Mouse (Mus musculus): ENCODE data around the gene Ndufs2. TPM values are rescaled to one million over a fixed set of nuclear protein-coding genes. Genes with fewer than 3 reads are reported as not detected.

The Ndufs2 gene
- polyA plus RNA-seq, 1 experiment from 2014 or later, result 264 TPM

DNA sequence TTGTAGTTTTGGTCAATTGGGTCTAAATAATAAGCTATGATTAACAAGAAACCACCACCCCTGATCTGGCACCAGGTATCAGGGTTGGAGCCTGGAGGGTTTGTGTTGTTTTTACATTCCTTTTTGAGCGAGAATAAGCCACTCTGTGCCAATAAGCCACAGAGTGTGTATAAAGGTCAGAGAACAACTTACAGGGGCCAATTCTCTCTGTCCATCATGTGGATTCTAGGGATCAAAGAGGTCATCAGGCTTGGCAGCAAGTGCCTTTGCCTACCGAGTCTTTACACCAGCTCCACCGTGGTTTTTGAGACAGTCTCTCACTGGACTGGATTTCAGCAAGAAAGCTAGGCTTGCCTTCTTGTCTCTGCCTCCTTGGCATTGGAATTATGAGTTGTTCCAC lies 38.3 kb downstream of the Ndufs2 start:
- Histone ChIP-seq H3K4me3 (ENCODE audit: low read depth, low read length) (no peak overlapping the region), H3K4me2 (ENCODE audit: low read depth, severe bottlenecking) (no peak overlapping the region), H3K27ac (replicated peaks; ENCODE audit: low read depth, low read length) (no peak overlapping the region), H3K27me3 (ENCODE audit: control insufficient read depth, insufficient read depth, low read length) (no peaks in the 10 kb centered on the region), H3K4me1 (ENCODE audit: control insufficient read depth, insufficient read depth, low read length) (no peaks in the 10 kb centered on the region), H3K36me3 (ENCODE audit: control insufficient read depth, insufficient read depth, low read length) (no peaks in the 10 kb centered on the region), H3K9ac (ENCODE audit: low read length) (no peak overlapping the region), H3K9me3 (ENCODE audit: control insufficient read depth, low read length) (no peaks in the 10 kb centered on the region)
- ATAC-seq (ENCODE audit: insufficient number of reproducible peaks, low FRiP score, low TSS enrichment, low read depth) (no peak), DNase-seq (ENCODE audit: low spot score) (no peak)
- 70% methylated on average over 3 of the region's 3 CpGs for WGBS

DNA sequence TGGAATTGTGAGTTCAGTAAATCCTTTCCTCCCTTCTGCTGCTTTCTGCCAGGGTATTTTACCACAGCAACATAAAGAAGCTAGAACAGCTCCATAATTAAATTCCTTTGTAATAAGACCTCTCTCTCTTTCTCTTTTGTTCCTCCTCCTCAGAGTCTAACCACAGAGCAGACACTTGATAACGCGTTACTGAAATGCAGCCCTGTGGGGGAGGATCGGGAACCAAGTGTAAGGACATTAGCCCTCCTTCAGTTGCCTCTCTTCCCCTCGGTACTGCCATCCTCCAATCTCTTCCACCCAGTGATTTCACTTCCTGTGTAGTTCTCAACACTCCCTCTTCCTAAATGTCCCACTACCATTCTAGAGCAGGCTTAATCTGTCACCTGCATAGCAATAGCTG lies 41.8 kb downstream of the Ndufs2 start:
- no peaks in the 10 kb centered on the region for H3K4me1 ChIP-seq (ENCODE audit: control insufficient read depth, insufficient read depth, low read length)
- WGBS, result 26% methylated on average over 4 of the region's 4 CpGs
- no peak overlapping the region for H3K9ac ChIP-seq (ENCODE audit: low read length)
- H3K4me2 ChIP-seq (ENCODE audit: low read depth, severe bottlenecking), result no peak overlapping the region
- ATAC-seq (ENCODE audit: insufficient number of reproducible peaks, low FRiP score, low TSS enrichment, low read depth) (no peak), DNase-seq (ENCODE audit: low spot score) (no peak)
- H3K36me3 ChIP-seq (ENCODE audit: control insufficient read depth, insufficient read depth, low read length), result no peaks in the 10 kb centered on the region
- H3K27me3 ChIP-seq (ENCODE audit: control insufficient read depth, insufficient read depth, low read length), result no peaks in the 10 kb centered on the region
- no peak overlapping the region for H3K4me3 ChIP-seq (ENCODE audit: low read depth, low read length)
- no peak overlapping the region for H3K27ac ChIP-seq (replicated peaks; ENCODE audit: low read depth, low read length)
- H3K9me3 ChIP-seq (ENCODE audit: control insufficient read depth, low read length), result no peaks in the 10 kb centered on the region

DNA sequence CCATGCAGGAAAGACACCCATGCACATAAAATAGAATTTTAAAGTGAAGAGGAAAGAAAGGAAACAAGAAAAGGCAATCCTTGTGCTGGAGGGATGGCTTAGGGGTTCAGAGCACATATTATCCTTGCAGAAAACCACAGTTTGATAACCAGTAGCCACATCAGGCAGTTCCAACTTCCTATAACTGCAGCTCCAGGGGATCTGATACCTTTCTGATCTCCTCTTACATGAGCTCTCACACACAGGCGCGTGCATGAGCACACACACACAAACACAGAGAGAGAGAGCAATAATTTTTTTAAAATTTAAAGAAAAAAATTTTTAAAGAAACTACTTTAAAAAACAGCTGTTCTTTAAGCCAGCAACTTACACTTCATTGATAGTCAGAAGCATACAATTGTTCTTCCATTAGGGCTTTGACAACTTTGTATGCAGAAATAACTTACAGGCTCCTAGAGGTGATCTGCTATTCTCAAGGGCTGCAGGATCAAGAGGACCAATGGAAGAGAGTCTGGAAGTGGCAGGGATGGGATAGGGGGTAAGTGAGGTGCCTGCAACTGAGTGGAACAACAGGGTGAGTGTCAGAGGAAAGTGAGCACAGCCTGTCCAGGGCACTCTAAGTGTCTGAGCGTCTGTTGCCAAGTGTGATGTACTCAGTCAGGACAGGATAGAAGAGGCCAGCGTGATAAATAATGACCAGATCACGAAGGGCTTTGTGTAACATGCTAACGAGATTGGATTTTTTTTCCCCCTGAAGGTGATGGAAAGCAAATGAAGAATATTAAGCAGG lies 45.3 kb downstream of the Ndufs2 start:
- no peaks in the 10 kb centered on the region for H3K4me1 ChIP-seq (ENCODE audit: control insufficient read depth, insufficient read depth, low read length)
- WGBS, result 76% methylated on average over 6 of the region's 6 CpGs

DNA sequence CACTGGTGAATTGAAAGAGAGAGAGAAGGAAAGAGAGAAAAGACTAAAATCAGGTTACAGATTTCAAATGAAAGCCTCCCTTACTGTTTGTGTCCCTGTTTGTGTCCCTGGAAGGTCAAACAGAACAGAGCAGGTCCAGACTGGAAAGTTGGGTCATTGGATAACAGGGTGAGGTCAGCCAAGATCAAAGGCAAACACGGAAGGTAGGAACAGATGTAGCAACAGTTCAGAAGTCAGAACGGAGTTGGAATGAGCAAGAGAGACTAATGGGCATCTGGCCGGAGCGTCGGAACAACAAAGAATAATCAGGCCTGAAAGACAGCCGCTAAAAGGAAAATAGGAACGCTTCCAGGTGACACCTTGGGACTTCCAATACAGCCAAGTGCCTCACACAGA lies 46.9 kb downstream of the Ndufs2 start:
- no peak overlapping the region for H3K4me3 ChIP-seq (ENCODE audit: low read depth, low read length)
- no peak overlapping the region for H3K27ac ChIP-seq (replicated peaks; ENCODE audit: low read depth, low read length)
- no peaks in the 10 kb centered on the region for H3K4me1 ChIP-seq (ENCODE audit: control insufficient read depth, insufficient read depth, low read length)
- no peak overlapping the region for H3K9ac ChIP-seq (ENCODE audit: low read length)
- ATAC-seq (ENCODE audit: insufficient number of reproducible peaks, low FRiP score, low TSS enrichment, low read depth) (no peak), DNase-seq (ENCODE audit: low spot score) (no peak)
- 24% methylated on average over 7 of the region's 7 CpGs for WGBS
- no peaks in the 10 kb centered on the region for H3K9me3 ChIP-seq (ENCODE audit: control insufficient read depth, low read length)
- no peaks in the 10 kb centered on the region for H3K36me3 ChIP-seq (ENCODE audit: control insufficient read depth, insufficient read depth, low read length)
- H3K27me3 ChIP-seq (ENCODE audit: control insufficient read depth, insufficient read depth, low read length), result no peaks in the 10 kb centered on the region
- no peak overlapping the region for H3K4me2 ChIP-seq (ENCODE audit: low read depth, severe bottlenecking)

More for the DNA sequence above, 45.3 kb downstream of the Ndufs2 start:
- Histone ChIP-seq H3K27me3 (ENCODE audit: control insufficient read depth, insufficient read depth, low read length) (no peaks in the 10 kb centered on the region), H3K9me3 (ENCODE audit: control insufficient read depth, low read length) (no peaks in the 10 kb centered on the region), H3K4me2 (ENCODE audit: low read depth, severe bottlenecking) (no peak overlapping the region), H3K4me3 (ENCODE audit: low read depth, low read length) (no peak overlapping the region), H3K36me3 (ENCODE audit: control insufficient read depth, insufficient read depth, low read length) (no peaks in the 10 kb centered on the region), H3K9ac (ENCODE audit: low read length) (no peak overlapping the region), H3K27ac (replicated peaks; ENCODE audit: low read depth, low read length) (no peak overlapping the region)
- no peak for ATAC-seq (ENCODE audit: insufficient number of reproducible peaks, low FRiP score, low TSS enrichment, low read depth)
- no peak for DNase-seq (ENCODE audit: low spot score)

DNA sequence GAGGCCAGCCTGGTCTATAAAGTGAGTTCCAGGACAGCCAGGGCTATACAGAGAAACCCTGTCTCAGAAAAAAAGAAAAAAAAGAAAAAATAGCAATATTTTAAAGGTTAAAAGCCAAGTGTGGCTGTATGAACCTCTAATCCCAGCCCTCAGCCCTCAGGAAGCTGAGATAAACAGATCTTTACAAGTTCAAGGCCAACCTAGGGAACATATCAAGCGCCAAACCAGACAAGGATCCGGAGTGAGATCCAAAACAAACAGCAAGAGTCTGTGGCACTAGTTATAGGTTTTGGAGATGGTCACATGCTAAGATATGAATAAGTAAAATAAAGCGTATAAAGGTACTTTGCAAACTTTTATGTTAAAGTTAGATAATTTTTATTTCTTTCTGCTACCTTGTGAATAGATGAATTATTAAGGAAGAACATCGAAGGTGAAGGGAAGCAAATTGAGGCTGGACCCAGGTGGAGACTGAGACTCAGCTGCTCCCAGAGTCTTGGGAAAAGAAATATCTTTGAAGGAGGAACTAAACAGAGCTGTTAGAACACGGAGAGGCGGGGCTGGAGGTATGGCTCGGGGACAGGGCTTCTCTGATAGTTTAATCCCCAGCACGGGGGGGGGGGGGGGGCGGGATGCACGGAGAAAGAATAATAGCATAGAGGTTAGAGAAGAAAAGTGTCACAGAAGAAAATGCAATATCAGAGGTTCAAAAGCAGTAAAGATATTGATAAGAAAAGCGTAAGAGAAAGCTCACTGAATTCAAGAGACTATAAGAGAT lies 47.5 kb downstream of the Ndufs2 start:
- Histone ChIP-seq H3K4me1 (ENCODE audit: control insufficient read depth, insufficient read depth, low read length) (no peaks in the 10 kb centered on the region), H3K9ac (ENCODE audit: low read length) (no peak overlapping the region), H3K4me3 (ENCODE audit: low read depth, low read length) (no peak overlapping the region), H3K4me2 (ENCODE audit: low read depth, severe bottlenecking) (no peak overlapping the region), H3K36me3 (ENCODE audit: control insufficient read depth, insufficient read depth, low read length) (no peaks in the 10 kb centered on the region), H3K27me3 (ENCODE audit: control insufficient read depth, insufficient read depth, low read length) (no peaks in the 10 kb centered on the region), H3K27ac (replicated peaks; ENCODE audit: low read depth, low read length) (no peak overlapping the region), H3K9me3 (ENCODE audit: control insufficient read depth, low read length) (no peaks in the 10 kb centered on the region)
- DNase-seq (ENCODE audit: low spot score) (no peak), ATAC-seq (ENCODE audit: insufficient number of reproducible peaks, low FRiP score, low TSS enrichment, low read depth) (no peak)
- 51% methylated on average over 11 of the region's 11 CpGs for WGBS

DNA sequence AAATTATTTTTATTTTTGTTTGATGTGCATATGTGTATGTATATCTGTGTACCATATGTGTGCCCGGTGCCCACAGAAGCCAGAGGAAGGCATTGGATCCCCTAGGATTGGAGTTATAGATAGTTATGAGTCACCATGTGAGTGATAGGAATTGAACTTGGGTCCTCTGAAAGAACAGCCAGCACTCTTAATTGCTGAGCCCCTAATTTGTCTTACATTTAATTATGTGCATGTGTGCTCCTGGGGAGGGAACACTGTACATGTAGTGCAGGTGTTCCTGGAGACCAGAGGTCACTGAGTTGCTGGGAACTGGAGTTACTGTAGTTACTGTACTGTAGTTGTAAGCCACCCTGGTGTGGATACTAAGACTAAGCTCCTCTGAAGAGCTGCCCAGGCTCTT lies 50.4 kb downstream of the Ndufs2 start:
- WGBS, result 95% methylated on average over 1 of the region's 1 CpGs
- no peaks in the 10 kb centered on the region for H3K36me3 ChIP-seq (ENCODE audit: control insufficient read depth, insufficient read depth, low read length)
- no peak overlapping the region for H3K4me2 ChIP-seq (ENCODE audit: low read depth, severe bottlenecking)
- no peak overlapping the region for H3K9ac ChIP-seq (ENCODE audit: low read length)
- no peak overlapping the region for H3K4me3 ChIP-seq (ENCODE audit: low read depth, low read length)
- ATAC-seq (ENCODE audit: insufficient number of reproducible peaks, low FRiP score, low TSS enrichment, low read depth) (no peak), DNase-seq (ENCODE audit: low spot score) (no peak)
- H3K27me3 ChIP-seq (ENCODE audit: control insufficient read depth, insufficient read depth, low read length), result peaks cover 3% of the 10 kb centered on the region
- no peaks in the 10 kb centered on the region for H3K9me3 ChIP-seq (ENCODE audit: control insufficient read depth, low read length)
- H3K4me1 ChIP-seq (ENCODE audit: control insufficient read depth, insufficient read depth, low read length), result peaks cover 5% of the 10 kb centered on the region; the same call in 1 of the 2 replicates
- H3K27ac ChIP-seq (replicated peaks; ENCODE audit: low read depth, low read length), result no peak overlapping the region

DNA sequence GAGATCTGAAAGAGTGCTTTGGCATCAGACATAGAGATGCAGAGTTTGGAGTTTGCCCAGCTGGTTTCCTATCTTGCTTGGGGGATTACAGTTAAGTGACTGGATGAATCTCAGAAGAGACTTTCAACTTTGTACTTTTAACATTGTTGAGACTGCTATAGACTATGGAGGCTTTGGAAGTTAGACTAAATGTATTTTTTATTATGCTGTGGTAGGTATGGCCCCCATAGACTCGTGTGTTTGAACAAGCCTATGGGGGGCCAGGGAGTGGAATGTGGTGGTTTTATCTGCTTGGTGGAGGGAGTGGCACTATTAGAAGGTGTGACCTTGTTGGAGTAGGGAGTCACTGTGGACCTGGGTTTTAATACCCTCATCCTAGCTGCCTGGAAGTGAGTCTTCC lies 51.7 kb downstream of the Ndufs2 start:
- Histone ChIP-seq H3K36me3 (ENCODE audit: control insufficient read depth, insufficient read depth, low read length) (no peaks in the 10 kb centered on the region), H3K4me3 (ENCODE audit: low read depth, low read length) (no peak overlapping the region), H3K27ac (replicated peaks; ENCODE audit: low read depth, low read length) (no peak overlapping the region), H3K9me3 (ENCODE audit: control insufficient read depth, low read length) (no peaks in the 10 kb centered on the region), H3K4me1 (ENCODE audit: control insufficient read depth, insufficient read depth, low read length) (peaks cover 8% of the 10 kb centered on the region; the same call in 1 of the 2 replicates), H3K9ac (ENCODE audit: low read length) (no peak overlapping the region), H3K27me3 (ENCODE audit: control insufficient read depth, insufficient read depth, low read length) (peaks cover 15% of the 10 kb centered on the region), H3K4me2 (ENCODE audit: low read depth, severe bottlenecking) (no peak overlapping the region)
- WGBS, result 41% methylated on average over 1 of the region's 1 CpGs
- no peak for ATAC-seq (ENCODE audit: insufficient number of reproducible peaks, low FRiP score, low TSS enrichment, low read depth)
- no peak for DNase-seq (ENCODE audit: low spot score)

DNA sequence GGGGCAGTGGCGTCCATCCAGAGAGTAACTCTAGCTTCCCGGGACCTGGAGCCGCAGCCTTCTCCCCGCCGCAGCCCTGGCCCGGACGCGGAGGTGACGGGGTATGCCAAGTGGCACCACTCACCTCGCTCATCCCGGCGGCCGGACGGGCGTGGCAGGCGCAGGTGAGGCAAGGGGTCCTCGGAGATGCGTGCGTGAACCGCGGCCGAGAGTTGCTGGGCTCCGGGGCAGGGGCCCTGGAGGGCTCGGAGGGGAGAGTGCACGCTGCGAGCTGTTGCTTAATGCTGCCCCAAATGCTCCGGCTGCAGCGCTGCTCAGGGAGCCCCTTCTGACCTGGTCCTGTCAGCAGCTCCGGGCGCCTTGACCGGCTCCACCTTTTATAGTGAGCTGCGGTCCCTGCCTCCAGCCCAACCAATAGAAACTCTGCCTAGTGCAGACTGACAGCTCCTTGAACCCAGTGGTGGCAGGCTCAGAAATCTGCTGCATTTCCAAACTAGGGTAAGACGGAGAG lies 55.2 kb downstream of the Ndufs2 start, which contains the start of gene Pcp4l1:
Gene Pcp4l1, minus strand, starts transcription at position 382 of the 511 bp plus-strand sequence.
- H3K27me3 ChIP-seq (ENCODE audit: control insufficient read depth, insufficient read depth, low read length), result peaks cover 33% of the 10 kb centered on the region
- H3K4me3 ChIP-seq (ENCODE audit: low read depth, low read length), result peak within 1 kb of the TSS; percentile 54
- no peaks in the 10 kb centered on the region for H3K36me3 ChIP-seq (ENCODE audit: control insufficient read depth, insufficient read depth, low read length)
- no peaks in the 10 kb centered on the region for H3K9me3 ChIP-seq (ENCODE audit: control insufficient read depth, low read length)
- WGBS, result under 1% methylated on average over 33 of the region's 33 CpGs
- peak within 1 kb of the TSS; percentile 97 for H3K4me2 ChIP-seq (ENCODE audit: low read depth, severe bottlenecking)
- peak; percentile 85 for ATAC-seq (ENCODE audit: insufficient number of reproducible peaks, low FRiP score, low TSS enrichment, low read depth)
- peak; percentile 75 for DNase-seq (ENCODE audit: low spot score)
- peaks cover 20% of the 10 kb centered on the region for H3K4me1 ChIP-seq (ENCODE audit: control insufficient read depth, insufficient read depth, low read length)
- peak within 1 kb of the TSS; percentile 50 for H3K9ac ChIP-seq (ENCODE audit: low read length)
- no peak within 1 kb of the TSS for H3K27ac ChIP-seq (replicated peaks; ENCODE audit: low read depth, low read length)

Data from limb, embryonic 11.5 days (tissue).